Mouse (Mus musculus) kidney, adult 2 months (tissue): Measurements from ENCODE around the gene Hist3h2a.

Experiments
- CTCF ChIP-seq: fragments of 200-500 bp; conservative IDR thresholded peaks from 2 replicates; pipeline ENCODE4 v1.5.1; 2011; ENCODE audit warnings: low read depth, mild to moderate bottlenecking, control low read depth, low read length, moderate library complexity, mixed read lengths; ENCODE audit not compliant: insufficient read depth, insufficient read length
- POLR2A ChIP-seq: fragments of 200-500 bp; IDR thresholded peaks from one replicate; pipeline ENCODE4 v1.6.1; 2011; ENCODE audit warnings: low read depth, low read length, control low read depth

GRCm38 (mm10) chr11:58927790-58928651 is 26.5 kb upstream of the Hist3h2a start:
- TF ChIP-seq POLR2A, result no peak
- peak; percentile 64 for TF ChIP-seq CTCF
